Comparison of ENCODE assay signal across 9 mouse cellular contexts in the genomic region with DNA sequence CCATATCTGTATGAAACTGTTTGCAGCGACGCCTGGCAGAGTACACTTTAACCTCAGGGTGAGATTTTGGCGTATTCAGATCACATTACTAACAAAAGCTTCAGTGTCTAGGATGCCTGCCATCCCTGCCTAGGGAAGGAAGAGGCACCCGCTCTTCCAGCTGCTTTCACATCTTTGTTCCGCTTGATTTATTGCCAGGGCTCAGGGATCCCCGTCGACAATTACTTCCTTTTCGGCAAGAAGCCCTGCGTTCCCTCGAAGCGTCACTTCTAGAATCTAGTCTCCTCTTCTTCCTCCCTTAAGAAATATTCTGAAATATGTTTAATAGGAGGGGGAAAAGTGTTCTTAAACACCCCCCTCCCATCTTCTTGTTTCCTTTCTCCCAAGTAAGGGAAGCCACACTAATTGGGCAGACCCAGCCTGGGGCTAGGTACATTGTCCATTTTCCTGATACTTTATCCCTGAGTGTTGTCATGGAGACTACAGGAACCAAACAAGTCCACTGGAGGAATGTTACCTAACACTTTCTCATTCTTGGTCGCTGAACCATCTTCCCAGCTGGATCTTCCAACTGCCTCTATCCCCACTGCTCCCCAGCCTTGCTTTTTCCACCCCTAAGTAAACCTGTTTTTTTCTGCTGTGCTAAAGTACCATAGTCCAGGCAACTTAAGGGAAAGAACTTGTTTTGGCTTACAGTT. TPM values are rescaled to one million over a fixed set of nuclear protein-coding genes. Genes with fewer than 3 reads are reported as not detected.
DNase-seq lines count a peak whose midpoint lies in the region; ATAC-seq and TF ChIP-seq lines count a peak whose summit lies in the region.
"Had no signal": no experiment of that assay in that cellular context is flagged by ENCODE, and none has a peak within 500 bp of the region (broad histone marks: within the 10 kb centered on the region; RNA-seq: fewer than 3 reads in every experiment).

No protein-coding gene starts in this region.

- no peaks in the 10 kb centered on the region for H3K79me2 ChIP-seq in liver, adult 2 months (ENCODE audit: control insufficient read depth, insufficient read depth, low read length)

- H3K27ac ChIP-seq in liver, adult 2 months (replicated peaks; ENCODE audit: insufficient read depth, low read depth, low read length): no peak overlapping the region
- no peak overlapping the region for H3K27ac ChIP-seq in liver, postnatal 0 days (ENCODE audit: low read depth)
- H3K27ac ChIP-seq in embryonic facial prominence, embryonic 11.5 days (replicated peaks; ENCODE audit: low read depth, low read length): no peak overlapping the region
- no peak overlapping the region; the same call in 1 of the 2 replicates for H3K27ac ChIP-seq in heart, embryonic 16.5 days (ENCODE audit: low read length)
- peak overlapping the region; percentile 78 for H3K27ac ChIP-seq in limb, embryonic 15.5 days
- H3K27ac ChIP-seq in stomach, embryonic 16.5 days (ENCODE audit: low read length): no peak overlapping the region
- H3K27ac ChIP-seq: macrophage had no signal

- no peaks in the 10 kb centered on the region for H3K27me3 ChIP-seq in liver, adult 2 months (ENCODE audit: control insufficient read depth, insufficient read depth, low read length)
- H3K27me3 ChIP-seq in liver, postnatal 0 days (ENCODE audit: insufficient read depth, low read length): no peaks in the 10 kb centered on the region
- H3K27me3 ChIP-seq in embryonic facial prominence, embryonic 11.5 days (ENCODE audit: control insufficient read depth, insufficient read depth, low read length): no peaks in the 10 kb centered on the region
- H3K27me3 ChIP-seq in heart, embryonic 16.5 days (ENCODE audit: control insufficient read depth, insufficient read depth, low read length): no peaks in the 10 kb centered on the region
- H3K27me3 ChIP-seq in limb, embryonic 15.5 days: no peaks in the 10 kb centered on the region
- H3K27me3 ChIP-seq in stomach, embryonic 16.5 days (ENCODE audit: control insufficient read depth, insufficient read depth, low read length): no peaks in the 10 kb centered on the region

- TF ChIP-seq EP300 in liver, postnatal 0 days (IDR thresholded peaks at IDR 0.05; ENCODE audit: low read depth): no peak

- no peak overlapping the region for H3K4me3 ChIP-seq in liver, adult 2 months (ENCODE audit: insufficient read depth, low read depth, low read length)
- no peak overlapping the region for H3K4me3 ChIP-seq in liver, postnatal 0 days (ENCODE audit: low read depth, low read length)
- H3K4me3 ChIP-seq in embryonic facial prominence, embryonic 11.5 days (ENCODE audit: low read depth, low read length): no peak overlapping the region; the same call in 1 of the 2 replicates
- H3K4me3 ChIP-seq in heart, embryonic 16.5 days (ENCODE audit: low read length): peak overlapping the region; percentile 16; the same call in 1 of the 2 replicates
- H3K4me3 ChIP-seq in limb, embryonic 15.5 days: 0 out of 2 replicates have a peak overlapping the region, but pooled peaks have one; percentile 0
- H3K4me3 ChIP-seq in stomach, embryonic 16.5 days (replicated peaks; ENCODE audit: low read length): no peak overlapping the region

- no peak overlapping the region for H3K4me2 ChIP-seq in liver, postnatal 0 days (ENCODE audit: low read depth, low read length)
- H3K4me2 ChIP-seq in embryonic facial prominence, embryonic 11.5 days (ENCODE audit: low read depth, low read length): 0 out of 2 replicates have a peak overlapping the region, but pooled peaks have one; percentile 15
- H3K4me2 ChIP-seq in heart, embryonic 16.5 days (ENCODE audit: low read depth, low read length): peak overlapping the region; percentile 49
- peak overlapping the region; percentile 17 for H3K4me2 ChIP-seq in limb, embryonic 15.5 days
- H3K4me2 ChIP-seq in stomach, embryonic 16.5 days (ENCODE audit: low read depth, low read length): peak overlapping the region; percentile 39

- ATAC-seq in liver, postnatal 0 days: no peak
- 0 out of 2 replicates have a peak, but pooled peaks have one; percentile 63 for ATAC-seq in embryonic facial prominence, embryonic 11.5 days (replicated peaks; ENCODE audit: insufficient number of reproducible peaks, low FRiP score, low TSS enrichment, low read depth)
- 0 out of 2 replicates have a peak, but pooled peaks have one; percentile 28 for ATAC-seq in heart, embryonic 16.5 days (replicated peaks; ENCODE audit: extremely low read depth, insufficient read depth, low FRiP score)
- ATAC-seq in limb, embryonic 15.5 days (ENCODE audit: insufficient number of reproducible peaks, low FRiP score, low TSS enrichment, low read depth): no peak
- no peak for ATAC-seq in stomach, embryonic 16.5 days (ENCODE audit: insufficient read depth, low FRiP score)

- 60% methylated on average over 12 of the region's 12 CpGs for WGBS in liver, adult 2 months
- WGBS in liver, postnatal 0 days (ENCODE audit: insufficient replicate concordance): 18% methylated on average over 12 of the region's 12 CpGs
- 4% methylated on average over 12 of the region's 12 CpGs for WGBS in embryonic facial prominence, embryonic 11.5 days
- 38% methylated on average over 12 of the region's 12 CpGs for WGBS in heart, embryonic 16.5 days
- WGBS in limb, embryonic 15.5 days: 6% methylated on average over 12 of the region's 12 CpGs
- WGBS in stomach, embryonic 16.5 days: 18% methylated on average over 12 of the region's 12 CpGs

- no peaks in the 10 kb centered on the region for H3K4me1 ChIP-seq in liver, adult 2 months (ENCODE audit: control insufficient read depth, insufficient read depth, low read length)
- H3K4me1 ChIP-seq in liver, postnatal 0 days (ENCODE audit: insufficient read depth): no peaks in the 10 kb centered on the region
- H3K4me1 ChIP-seq in embryonic facial prominence, embryonic 11.5 days (ENCODE audit: control insufficient read depth, insufficient read depth, low read length): no peaks in the 10 kb centered on the region
- no peaks in the 10 kb centered on the region for H3K4me1 ChIP-seq in heart, embryonic 16.5 days (ENCODE audit: control insufficient read depth, insufficient read depth, low read length)
- H3K4me1 ChIP-seq in limb, embryonic 15.5 days: peaks cover 20% of the 10 kb centered on the region
- 0 out of 2 replicates have a peak, but pooled peaks cover 2% of the 10 kb centered on the region for H3K4me1 ChIP-seq in stomach, embryonic 16.5 days (ENCODE audit: control insufficient read depth, insufficient read depth, low read length)

- no peak overlapping the region for H3K9ac ChIP-seq in liver, adult 2 months (ENCODE audit: low read depth, low read length)
- no peak overlapping the region for H3K9ac ChIP-seq in liver, postnatal 0 days (replicated peaks)
- 0 out of 2 replicates have a peak overlapping the region, but pooled peaks have one; percentile 19 for H3K9ac ChIP-seq in embryonic facial prominence, embryonic 11.5 days (replicated peaks; ENCODE audit: low read length)
- no peak overlapping the region for H3K9ac ChIP-seq in heart, embryonic 16.5 days (ENCODE audit: low read length)
- no peak overlapping the region for H3K9ac ChIP-seq in limb, embryonic 15.5 days
- no peak overlapping the region for H3K9ac ChIP-seq in stomach, embryonic 16.5 days (ENCODE audit: low read length)

- TF ChIP-seq POLR2A in liver, adult 2 months (IDR thresholded peaks at IDR 0.05; ENCODE audit: extremely low read depth, insufficient read depth, low read length): no peak

- H3K36me3 ChIP-seq in liver, adult 2 months (ENCODE audit: control insufficient read depth, insufficient read depth, low read length): no peaks in the 10 kb centered on the region
- no peaks in the 10 kb centered on the region for H3K36me3 ChIP-seq in liver, postnatal 0 days (replicated peaks; ENCODE audit: insufficient read depth, low read length)
- no peaks in the 10 kb centered on the region for H3K36me3 ChIP-seq in embryonic facial prominence, embryonic 11.5 days (replicated peaks; ENCODE audit: control insufficient read depth, insufficient read depth, low read depth, low read length)
- no peaks in the 10 kb centered on the region for H3K36me3 ChIP-seq in heart, embryonic 16.5 days (ENCODE audit: control insufficient read depth, insufficient read depth)
- no peaks in the 10 kb centered on the region for H3K36me3 ChIP-seq in limb, embryonic 15.5 days
- no peaks in the 10 kb centered on the region for H3K36me3 ChIP-seq in stomach, embryonic 16.5 days (ENCODE audit: control insufficient read depth, insufficient read depth, low read length)

- H3K9me3 ChIP-seq in liver, postnatal 0 days (ENCODE audit: low read length): no peaks in the 10 kb centered on the region
- H3K9me3 ChIP-seq in embryonic facial prominence, embryonic 11.5 days (replicated peaks; ENCODE audit: control insufficient read depth, low read length): no peaks in the 10 kb centered on the region
- no peaks in the 10 kb centered on the region for H3K9me3 ChIP-seq in heart, embryonic 16.5 days (replicated peaks; ENCODE audit: control insufficient read depth, low read length)
- H3K9me3 ChIP-seq in limb, embryonic 15.5 days: no peaks in the 10 kb centered on the region
- no peaks in the 10 kb centered on the region for H3K9me3 ChIP-seq in stomach, embryonic 16.5 days (replicated peaks; ENCODE audit: control insufficient read depth, low read length)

- DNase-seq in liver, adult 2 months (ENCODE audit: extremely low read depth, low read depth, low spot score): peak; percentile 19
- no peak for DNase-seq in liver, postnatal 0 days
- peak; percentile 52 for DNase-seq in embryonic facial prominence, embryonic 11.5 days (ENCODE audit: low spot score)
- DNase-seq in MN1 (ENCODE audit: low spot score): no peak
- no peak for DNase-seq in thymus, postnatal 4 days

- no peak for TF ChIP-seq CTCF in liver, adult 2 months (IDR thresholded peaks at IDR 0.05; ENCODE audit: low read depth, low read length)
- no peak for TF ChIP-seq CTCF in liver, postnatal 0 days (IDR thresholded peaks at IDR 0.05; ENCODE audit: low read depth)

RNA-seq across cellular contexts. Expression of a gene that starts 23.0 kb away (rescaled TPM):
- total RNA-seq in liver, adult 2 months (2014; rRNA removed): 22.5 and 23.0 TPM in 2 replicates
- polyA plus RNA-seq in liver, adult 2 months (2012; rRNA removed): 3.9 and 5.2 TPM in 2 replicates
- polyA plus RNA-seq in liver, postnatal 0 days (2015; fragmentation: Nextera tagmentation; extraction: Ambion mirVana): 11.6 and 13.9 TPM in 2 replicates
- 27.0 and 29.1 TPM in 2 replicates for polyA plus RNA-seq in embryonic facial prominence, embryonic 11.5 days (2014; fragmentation: Nextera tagmentation; extraction: Ambion mirVana)
- polyA plus RNA-seq in heart, embryonic 16.5 days (2015; fragmentation: Nextera tagmentation; extraction: Ambion mirVana): 16.9 and 18.3 TPM in 2 replicates
- 27.4 and 27.6 TPM in 2 replicates for polyA plus RNA-seq in limb, embryonic 15.5 days (2015; fragmentation: Nextera tagmentation; extraction: Ambion mirVana)
- 27.2 and 29.2 TPM in 2 replicates for polyA plus RNA-seq in stomach, embryonic 16.5 days (2015; fragmentation: Nextera tagmentation; extraction: Ambion mirVana)

RNA-seq across cellular contexts. Expression of a gene that starts 23.8 kb away (rescaled TPM):
- total RNA-seq in liver, adult 2 months (2014; rRNA removed): 6.1 and 7.2 TPM in 2 replicates
- 3.5 and 3.8 TPM in 2 replicates for polyA plus RNA-seq in liver, adult 2 months (2012; rRNA removed)
- 8.2 and 9.3 TPM in 2 replicates for polyA plus RNA-seq in liver, postnatal 0 days (2015; fragmentation: Nextera tagmentation; extraction: Ambion mirVana)
- 19.4 and 21.1 TPM in 2 replicates for polyA plus RNA-seq in embryonic facial prominence, embryonic 11.5 days (2014; fragmentation: Nextera tagmentation; extraction: Ambion mirVana)
- polyA plus RNA-seq in heart, embryonic 16.5 days (2015; fragmentation: Nextera tagmentation; extraction: Ambion mirVana): 15.5 and 16.5 TPM in 2 replicates
- 14.9 and 15.1 TPM in 2 replicates for polyA plus RNA-seq in limb, embryonic 15.5 days (2015; fragmentation: Nextera tagmentation; extraction: Ambion mirVana)
- 15.8 and 17.1 TPM in 2 replicates for polyA plus RNA-seq in stomach, embryonic 16.5 days (2015; fragmentation: Nextera tagmentation; extraction: Ambion mirVana)

RNA-seq across cellular contexts. Expression of a gene that starts 52.5 kb away (rescaled TPM):
- total RNA-seq in liver, adult 2 months (2014; rRNA removed): 27.2 and 31.7 TPM in 2 replicates
- polyA plus RNA-seq in liver, adult 2 months (2012; rRNA removed): 31.2 and 31.4 TPM in 2 replicates
- polyA plus RNA-seq in liver, postnatal 0 days (2015; fragmentation: Nextera tagmentation; extraction: Ambion mirVana): 6.2 and 6.8 TPM in 2 replicates
- 16.7 and 18.2 TPM in 2 replicates for polyA plus RNA-seq in embryonic facial prominence, embryonic 11.5 days (2014; fragmentation: Nextera tagmentation; extraction: Ambion mirVana)
- 7.9 and 9.0 TPM in 2 replicates for polyA plus RNA-seq in heart, embryonic 16.5 days (2015; fragmentation: Nextera tagmentation; extraction: Ambion mirVana)
- 15.6 and 15.9 TPM in 2 replicates for polyA plus RNA-seq in limb, embryonic 15.5 days (2015; fragmentation: Nextera tagmentation; extraction: Ambion mirVana)
- 11.5 and 14.8 TPM in 2 replicates for polyA plus RNA-seq in stomach, embryonic 16.5 days (2015; fragmentation: Nextera tagmentation; extraction: Ambion mirVana)

Comparison
In these comparisons a context has a peak if more than half of its experiments do, and no peak if none do; other contexts are left out.
1. DNase-seq: peak in liver, adult 2 months (single experiment) and embryonic facial prominence, embryonic 11.5 days (single experiment); none in liver, postnatal 0 days (single experiment), MN1 (single experiment) and thymus, postnatal 4 days (single experiment).
2. H3K4me3 ChIP-seq: peak in heart, embryonic 16.5 days (single experiment) and limb, embryonic 15.5 days (single experiment); none in liver, adult 2 months (single experiment), liver, postnatal 0 days (single experiment), embryonic facial prominence, embryonic 11.5 days (single experiment) and stomach, embryonic 16.5 days (single experiment).
3. ATAC-seq: peak in embryonic facial prominence, embryonic 11.5 days (single experiment) and heart, embryonic 16.5 days (single experiment); none in liver, postnatal 0 days (single experiment), limb, embryonic 15.5 days (single experiment) and stomach, embryonic 16.5 days (single experiment).